Mouse (Mus musculus) forebrain, embryonic 16.5 days (tissue): ENCODE measurements at regions not wholly inside any gene's neighbourhood (a gene's known extent, or its start where the extent isn't known, plus 50 kb on each side); places are given as distances from the start of the nearest gene placed in this dataset.

Experiments
- ATAC-seq: fragments of 200-750 bp; cut with Nextera tagmentation; 2 replicates; pipeline ENCODE4 v1.8.0; 2017; ENCODE audit warnings: mild to moderate bottlenecking, moderate library complexity
- H3K27ac ChIP-seq: fragments of 300-500 bp; sonication (generic); 2 replicates; pipeline ENCODE4 v1.5.1; 2014; ENCODE audit warnings: low read length, control low read depth
- H3K27me3 ChIP-seq: fragments of 300-500 bp; sonication (generic); replicated peaks from 2 replicates; pipeline ENCODE4 v1.6.1; 2014; ENCODE audit warnings: low read length; ENCODE audit not compliant: control insufficient read depth, insufficient read depth
- H3K36me3 ChIP-seq: fragments of 300-500 bp; sonication (generic); 2 replicates; pipeline ENCODE4 v1.6.1; 2014; ENCODE audit not compliant: control insufficient read depth, insufficient read depth
- H3K4me1 ChIP-seq: fragments of 300-500 bp; sonication (generic); replicated peaks from 2 replicates; pipeline ENCODE4 v1.6.1; 2014; ENCODE audit warnings: low read length; ENCODE audit not compliant: control insufficient read depth, insufficient read depth
- H3K4me2 ChIP-seq: fragments of 300-500 bp; sonication (generic); 2 replicates; pipeline ENCODE4 v1.6.1; 2014; ENCODE audit warnings: mild to moderate bottlenecking, low read length, control low read depth
- H3K4me3 ChIP-seq: fragments of 300-500 bp; sonication (generic); replicated peaks from 2 replicates; pipeline ENCODE4 v1.5.1; 2014; ENCODE audit warnings: mild to moderate bottlenecking, low read length, control low read depth
- H3K9ac ChIP-seq: fragments of 300-500 bp; sonication (generic); replicated peaks from 2 replicates; pipeline ENCODE4 v1.6.1; 2014; ENCODE audit warnings: low read depth, low read length, control low read depth
- H3K9me3 ChIP-seq: fragments of 300-500 bp; sonication (generic); 2 replicates; pipeline ENCODE4 v1.6.1; 2016; ENCODE audit warnings: low read length; ENCODE audit not compliant: control insufficient read depth
- WGBS: fragments of 180-500 bp; shearing (Covaris S2); extraction: QIAGEN DNeasy Blood & Tissue Kit; methylation state at CpG from one replicate; pipeline ENCODE4 v1.1.7; 2014; 5-methylcytosine and 5-hydroxymethylcytosine counted together

DNA sequence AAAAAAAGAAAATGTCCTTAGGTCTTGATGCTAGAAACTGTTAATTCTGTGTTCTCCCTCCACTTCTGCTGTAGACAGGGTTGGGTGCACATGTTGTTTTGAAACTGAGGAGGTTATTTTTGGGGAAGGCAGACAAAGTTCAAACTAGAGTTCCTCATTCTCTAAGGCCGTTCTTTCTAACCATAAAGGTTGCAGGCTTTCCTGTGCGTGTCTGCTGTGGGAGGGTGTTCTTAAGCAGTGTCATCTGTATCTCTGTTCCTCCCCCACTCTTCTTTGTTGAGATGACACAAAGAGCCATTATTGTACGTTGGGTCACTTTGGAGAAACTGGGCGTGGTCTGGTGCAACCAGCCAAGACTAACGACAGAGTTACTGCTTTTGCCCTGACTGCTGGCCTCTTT, 606.3 kb downstream of the Kctd8 start:
- H3K4me1 ChIP-seq: no peaks in the 10 kb centered on the region
- no peaks in the 10 kb centered on the region for H3K36me3 ChIP-seq
- no peak overlapping the region for H3K9ac ChIP-seq
- H3K4me3 ChIP-seq: no peak overlapping the region
- ATAC-seq: no peak
- H3K27ac ChIP-seq: no peak overlapping the region
- H3K27me3 ChIP-seq: no peaks in the 10 kb centered on the region
- no peak overlapping the region for H3K4me2 ChIP-seq
- no peaks in the 10 kb centered on the region for H3K9me3 ChIP-seq
- WGBS: 28% methylated on average over 5 of the region's 5 CpGs

DNA sequence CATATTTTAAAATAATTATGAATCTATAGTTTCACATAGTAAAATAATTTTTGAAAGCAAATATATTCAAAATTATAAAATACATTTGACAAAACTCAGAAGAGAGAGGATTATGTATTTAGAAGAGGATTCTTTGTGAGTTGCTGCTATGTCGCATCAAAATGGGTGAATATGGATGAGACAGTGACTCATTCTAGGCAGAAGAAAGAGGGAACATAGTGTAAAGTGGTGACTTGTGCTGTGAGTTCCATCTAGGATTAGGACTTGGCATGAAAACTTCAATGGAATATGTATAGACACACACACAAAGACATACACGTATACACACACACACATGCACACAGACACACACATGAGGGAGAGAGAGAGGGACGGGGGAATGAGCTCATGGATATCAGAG, 591.0 kb downstream of the Kctd8 start:
- ATAC-seq: no peak
- Histone ChIP-seq H3K27me3 (no peaks in the 10 kb centered on the region), H3K27ac (no peak overlapping the region), H3K9me3 (no peaks in the 10 kb centered on the region), H3K4me1 (no peaks in the 10 kb centered on the region), H3K4me3 (no peak overlapping the region), H3K9ac (no peak overlapping the region), H3K4me2 (no peak overlapping the region), H3K36me3 (no peaks in the 10 kb centered on the region)
- 85% methylated on average over 3 of the region's 3 CpGs for WGBS

DNA sequence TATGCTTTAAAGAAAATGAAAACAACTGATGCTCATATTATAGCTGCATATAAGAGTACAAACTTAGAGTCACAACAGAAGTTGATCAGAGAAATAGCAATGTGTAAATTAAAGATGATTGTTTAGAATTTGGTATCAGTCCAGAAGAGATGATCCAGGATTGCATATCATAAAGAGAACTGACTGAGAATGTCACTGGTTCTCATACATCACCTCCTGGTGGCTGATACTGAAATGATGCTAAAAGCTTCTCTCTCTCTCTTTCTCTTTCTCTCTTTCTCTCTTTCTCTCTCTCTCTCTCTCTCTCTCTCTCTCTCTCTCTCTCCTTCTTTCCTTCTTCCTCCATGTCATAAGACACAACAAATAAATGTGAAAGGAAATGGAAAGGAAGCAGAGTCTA, 588.5 kb downstream of the Kctd8 start:
- Histone ChIP-seq H3K4me2 (no peak overlapping the region), H3K4me3 (no peak overlapping the region), H3K4me1 (no peaks in the 10 kb centered on the region), H3K9me3 (no peaks in the 10 kb centered on the region), H3K27me3 (no peaks in the 10 kb centered on the region), H3K36me3 (no peaks in the 10 kb centered on the region), H3K27ac (no peak overlapping the region), H3K9ac (no peak overlapping the region)
- no peak for ATAC-seq
